Mouse (Mus musculus): Measurements from ENCODE around the gene Lyrm1. TPM values are rescaled to one million over a fixed set of nuclear protein-coding genes. Genes with fewer than 3 reads are reported as not detected.

The Lyrm1 gene
- 1 to 10 TPM; 6.8 to 7.4 TPM for total RNA-seq (2021)
- long read RNA-seq, experiment 1, partial matches to known transcripts = 0 of 2 reads
- long read RNA-seq, experiment 1, other reads (novel, unspliced or antisense) = 0 of 2 reads
- long read RNA-seq, experiment 2, partial matches to known transcripts = 2 of 4 reads
- long read RNA-seq, experiment 2, other reads (novel, unspliced or antisense) = 1 of 4 reads

DNA sequence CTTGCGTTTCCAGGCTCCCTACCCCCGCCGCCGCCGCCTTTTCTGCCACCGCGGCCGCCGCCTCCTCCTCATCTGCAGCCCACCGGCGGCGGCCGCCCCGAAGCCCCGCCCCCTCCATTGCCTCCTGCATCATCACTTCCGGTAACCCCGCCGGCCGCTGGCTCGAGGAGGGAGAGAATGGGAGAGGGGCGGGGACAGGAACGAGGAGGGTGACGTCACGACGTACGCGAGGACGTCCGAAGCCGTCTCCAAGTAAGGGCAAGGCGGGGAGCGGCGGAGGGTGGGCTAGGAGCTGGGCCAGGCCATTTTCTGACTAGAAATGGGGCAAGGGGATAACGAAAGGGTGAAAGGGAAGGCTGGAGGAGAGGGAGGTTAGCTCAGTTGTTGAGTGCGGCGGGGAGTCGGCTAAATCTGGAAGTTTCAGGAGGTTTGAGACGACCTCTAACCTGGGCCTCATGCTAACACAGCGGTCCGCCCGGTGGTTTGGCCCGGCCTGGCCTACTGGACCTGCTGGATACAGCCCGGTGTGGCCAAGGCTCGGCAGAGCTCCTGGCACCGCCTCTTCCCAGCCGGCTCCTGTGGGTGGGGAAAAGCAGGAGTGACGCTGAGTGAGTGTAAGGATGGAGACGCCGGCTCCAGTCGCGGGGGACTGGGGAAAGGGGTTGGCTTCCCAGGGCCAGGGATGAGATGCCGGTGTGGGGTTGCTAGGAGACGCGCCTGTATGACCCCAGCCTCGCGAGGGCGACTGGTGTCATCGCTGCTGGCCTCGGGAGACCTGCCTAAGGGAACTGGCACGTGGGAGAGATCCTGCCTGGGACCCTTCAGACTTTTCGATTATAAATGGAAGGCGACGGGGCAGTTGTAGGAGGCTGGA, at the start of gene Lyrm1, which contains the start of gene Dcun1d3:
Gene Lyrm1 (plus strand): TSS at position 223 of the 874 bp plus-strand sequence.
Gene Dcun1d3 (minus strand): TSS at position 660 of the 874 bp plus-strand sequence.
- peak; percentile 97 to 99 for DNase-seq (ENCODE audit: low spot score in 2 of 2)

DNA sequence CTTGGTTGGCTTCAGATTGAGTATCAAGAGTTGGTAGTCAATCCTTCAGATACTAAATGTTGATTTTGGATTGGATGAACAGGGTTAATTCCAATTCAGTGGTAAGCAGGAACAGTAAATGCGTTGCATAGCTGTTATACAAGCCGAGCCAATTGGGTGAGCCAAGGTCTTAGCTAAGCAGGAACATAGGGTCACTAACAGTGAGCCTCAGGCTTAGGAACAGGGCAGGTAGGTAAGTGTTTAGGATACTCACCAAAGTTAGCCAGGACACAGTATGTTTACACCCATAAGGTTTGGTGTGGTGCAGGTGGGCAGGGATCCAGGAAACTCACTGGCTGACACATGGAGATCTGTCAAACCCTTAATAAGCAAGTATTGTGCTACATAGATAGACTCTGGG, 48.3 kb upstream of the Lyrm1 start:
- DNase-seq (ENCODE audit: low spot score in 2 of 2) = no peak

DNA sequence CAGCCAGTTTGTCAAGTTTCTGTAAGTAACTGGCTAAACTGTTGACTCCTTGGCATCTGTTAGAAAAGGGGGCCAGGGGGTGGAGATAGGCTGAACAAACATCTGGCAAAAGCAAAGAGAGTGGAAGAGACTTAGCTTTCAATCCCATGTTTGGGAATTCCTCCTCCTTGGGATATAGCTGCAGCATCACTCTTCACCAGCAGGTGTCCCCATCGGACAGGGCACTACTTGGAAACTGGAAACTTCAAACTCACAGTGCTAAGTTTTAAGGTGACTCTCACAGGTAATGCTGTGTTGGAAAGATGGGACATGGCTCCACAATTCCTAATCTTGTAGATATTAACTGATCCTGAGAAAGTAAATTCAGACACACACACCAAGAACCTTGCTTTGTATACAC, 46.6 kb upstream of the Lyrm1 start:
- peak in 1 of 2 experiments; percentile 57 for DNase-seq (ENCODE audit: low spot score in 2 of 2)

DNA sequence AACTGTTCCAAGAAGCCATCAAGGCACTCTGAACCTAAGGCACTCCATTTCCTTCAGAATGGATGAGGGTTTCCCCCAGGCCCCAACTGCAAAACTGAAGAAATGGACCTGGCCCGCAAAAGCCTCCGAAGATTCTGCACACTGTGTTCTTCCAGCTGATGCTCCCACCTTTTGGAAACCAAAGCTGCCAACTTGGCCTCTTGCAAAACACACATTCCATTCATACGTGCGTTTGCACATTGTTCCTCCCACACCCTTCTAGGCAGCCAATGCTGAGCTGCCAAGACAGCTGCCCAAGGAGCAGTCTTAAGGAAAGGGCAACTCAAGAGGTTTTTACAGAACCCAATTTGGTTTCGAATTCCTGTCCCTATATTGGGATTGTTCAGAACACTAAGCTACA, 44.9 kb upstream of the Lyrm1 start:
- no peak for DNase-seq (ENCODE audit: low spot score in 2 of 2)

DNA sequence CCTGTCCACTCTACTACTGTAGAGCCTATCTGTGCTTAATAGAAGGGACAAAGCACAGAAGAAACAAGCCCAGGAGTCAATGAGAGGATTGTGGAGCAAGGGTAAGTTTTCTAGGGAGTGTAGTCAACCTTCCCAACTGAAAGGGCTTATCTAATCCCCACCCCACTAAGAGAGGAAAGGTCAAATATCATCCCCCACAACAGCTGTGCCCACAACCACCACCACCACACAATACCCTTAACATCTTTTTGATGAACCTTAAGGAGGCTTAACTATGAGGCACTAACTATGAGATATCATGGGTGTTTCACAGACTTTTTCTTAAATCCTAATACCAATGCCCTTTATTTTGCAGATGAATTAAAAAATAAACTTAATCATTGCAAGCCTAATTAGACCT, 43.2 kb upstream of the Lyrm1 start:
- no peak for DNase-seq (ENCODE audit: low spot score in 2 of 2)

DNA sequence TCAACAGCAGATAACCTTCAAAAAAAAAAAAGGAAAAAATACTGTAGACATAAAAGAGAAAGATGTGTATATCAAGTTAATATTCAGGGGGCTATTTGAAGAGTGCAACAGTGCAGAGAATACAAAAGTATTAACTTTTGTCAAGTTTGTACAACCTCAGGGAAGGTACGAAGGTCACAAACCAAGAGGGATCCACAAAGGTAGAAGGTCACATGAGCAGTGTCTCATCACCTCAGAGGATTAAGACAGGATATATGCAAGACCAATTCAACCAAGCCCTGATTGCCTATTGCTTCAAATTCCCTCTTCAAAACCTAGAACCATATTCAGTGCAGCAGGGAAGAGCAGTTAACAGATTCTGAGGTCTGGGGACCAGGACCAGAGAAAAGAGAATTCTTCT, 42.5 kb upstream of the Lyrm1 start:
- no peak for DNase-seq (ENCODE audit: low spot score in 2 of 2)

DNA sequence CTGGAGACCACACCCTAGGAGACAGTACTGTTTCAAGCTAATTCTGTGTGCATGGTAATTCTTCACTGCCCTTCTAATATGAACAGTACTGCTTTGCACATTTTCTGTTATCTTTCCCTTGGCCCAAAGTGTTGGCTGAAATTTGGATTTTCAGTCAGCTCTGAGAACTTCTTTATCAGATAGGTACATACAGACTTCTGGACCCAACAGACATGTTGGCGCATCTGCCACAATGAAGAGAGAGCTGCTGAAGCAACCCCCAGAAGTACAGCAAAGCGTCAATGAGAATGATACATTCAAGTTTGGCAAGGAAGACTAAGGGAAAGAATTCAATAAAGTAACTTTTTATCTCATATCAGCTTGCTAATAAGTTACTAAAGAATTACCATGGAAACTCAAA, 41.3 kb upstream of the Lyrm1 start:
- DNase-seq (ENCODE audit: low spot score in 2 of 2) = no peak

DNA sequence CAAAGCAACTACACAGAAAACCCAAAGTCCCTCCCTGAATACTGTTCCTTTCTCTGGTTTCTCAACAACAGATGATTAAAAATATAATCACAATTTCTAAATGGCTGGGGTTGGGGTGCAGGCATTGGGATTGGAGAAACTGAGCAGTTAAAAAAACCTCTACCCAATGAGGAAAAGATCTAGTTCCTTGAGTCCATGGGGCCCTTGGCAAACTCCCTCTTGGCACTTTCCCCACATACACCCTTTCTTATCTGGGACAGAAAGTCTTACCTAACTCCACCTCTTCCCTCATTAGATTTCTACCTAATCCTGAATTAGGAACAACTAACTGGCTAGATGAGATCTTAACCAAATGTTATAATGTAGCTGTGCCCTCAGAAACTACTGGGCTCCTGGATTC, 40.6 kb upstream of the Lyrm1 start:
- no peak for DNase-seq (ENCODE audit: low spot score in 2 of 2)

DNA sequence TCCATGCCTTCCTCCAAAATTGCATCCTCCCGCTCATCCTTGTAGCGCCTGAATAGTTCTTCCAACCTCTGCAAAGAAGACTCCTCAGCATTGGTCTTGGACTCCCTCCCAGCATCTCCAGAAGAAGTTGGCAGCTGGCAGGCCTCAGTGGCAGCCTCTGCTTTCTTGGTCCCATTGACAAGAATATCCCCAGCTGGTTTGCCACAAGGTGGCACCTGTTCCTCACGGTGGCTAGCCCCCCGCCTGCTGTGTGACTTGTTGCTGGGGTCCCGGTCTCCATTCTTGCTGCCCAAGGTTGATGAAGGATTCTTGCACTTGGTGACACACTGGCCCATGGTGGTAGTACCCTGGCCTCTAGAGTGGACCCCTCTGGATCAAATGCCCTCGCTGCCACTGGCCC, 36.2 kb upstream of the Lyrm1 start:
- DNase-seq (ENCODE audit: low spot score in 2 of 2) = no peak

DNA sequence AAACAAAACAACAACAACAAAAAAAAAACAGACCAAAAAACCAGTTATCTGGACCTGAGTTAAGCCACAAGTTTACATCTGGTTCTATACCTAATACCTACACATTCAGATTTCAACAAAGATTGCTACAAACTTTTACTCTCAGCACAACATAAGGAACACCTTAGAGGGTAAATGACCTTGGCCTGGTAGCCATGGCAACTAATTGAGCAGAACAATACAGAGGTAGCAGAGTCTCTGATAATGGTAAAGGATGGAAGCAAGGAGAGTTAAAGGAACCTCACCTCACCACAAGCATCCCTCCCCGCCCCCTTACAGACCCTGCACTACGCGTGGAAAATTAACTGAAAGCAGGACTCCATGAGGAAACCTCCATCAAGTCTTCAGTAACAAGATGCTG, 35.5 kb upstream of the Lyrm1 start:
- no peak for DNase-seq (ENCODE audit: low spot score in 2 of 2)

DNA sequence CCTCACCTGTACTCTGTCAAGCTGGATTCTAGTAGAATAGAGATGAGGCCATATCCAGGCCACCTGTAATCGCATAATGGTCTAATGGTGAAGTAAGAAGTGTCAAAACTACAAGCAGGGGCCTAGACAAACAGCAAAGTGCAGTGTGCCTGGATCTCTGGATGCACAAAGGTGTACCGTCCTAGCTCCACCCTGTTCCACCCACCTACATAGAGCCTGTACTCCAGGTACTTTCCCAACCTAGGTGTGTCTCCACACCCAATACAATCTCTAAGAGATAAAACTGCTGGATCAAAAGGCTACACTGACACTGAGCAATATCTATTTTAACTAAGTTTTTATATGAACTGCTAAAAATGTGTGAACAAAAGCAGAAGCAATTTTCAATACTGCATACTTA, 35.1 kb upstream of the Lyrm1 start:
- DNase-seq (ENCODE audit: low spot score in 2 of 2) = no peak

DNA sequence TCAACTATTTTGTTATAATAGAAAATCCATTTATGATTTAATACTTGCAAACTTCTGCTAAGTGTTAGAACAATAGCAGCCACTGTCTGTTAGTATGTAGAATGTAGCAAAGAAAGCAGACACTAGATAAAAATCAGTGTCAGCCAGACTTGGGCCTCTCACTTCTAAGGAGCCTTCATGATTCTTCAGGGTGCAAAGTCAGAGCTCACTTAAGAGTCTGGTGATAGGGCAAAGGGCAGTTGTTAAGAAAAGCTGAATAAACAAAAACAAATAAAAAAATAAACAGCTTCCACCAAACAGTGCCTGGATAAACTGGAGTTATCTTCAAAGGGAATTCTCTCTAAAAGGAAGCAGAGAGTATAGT, 34.7 kb upstream of the Lyrm1 start:
- no peak for DNase-seq (ENCODE audit: low spot score in 2 of 2)

DNA sequence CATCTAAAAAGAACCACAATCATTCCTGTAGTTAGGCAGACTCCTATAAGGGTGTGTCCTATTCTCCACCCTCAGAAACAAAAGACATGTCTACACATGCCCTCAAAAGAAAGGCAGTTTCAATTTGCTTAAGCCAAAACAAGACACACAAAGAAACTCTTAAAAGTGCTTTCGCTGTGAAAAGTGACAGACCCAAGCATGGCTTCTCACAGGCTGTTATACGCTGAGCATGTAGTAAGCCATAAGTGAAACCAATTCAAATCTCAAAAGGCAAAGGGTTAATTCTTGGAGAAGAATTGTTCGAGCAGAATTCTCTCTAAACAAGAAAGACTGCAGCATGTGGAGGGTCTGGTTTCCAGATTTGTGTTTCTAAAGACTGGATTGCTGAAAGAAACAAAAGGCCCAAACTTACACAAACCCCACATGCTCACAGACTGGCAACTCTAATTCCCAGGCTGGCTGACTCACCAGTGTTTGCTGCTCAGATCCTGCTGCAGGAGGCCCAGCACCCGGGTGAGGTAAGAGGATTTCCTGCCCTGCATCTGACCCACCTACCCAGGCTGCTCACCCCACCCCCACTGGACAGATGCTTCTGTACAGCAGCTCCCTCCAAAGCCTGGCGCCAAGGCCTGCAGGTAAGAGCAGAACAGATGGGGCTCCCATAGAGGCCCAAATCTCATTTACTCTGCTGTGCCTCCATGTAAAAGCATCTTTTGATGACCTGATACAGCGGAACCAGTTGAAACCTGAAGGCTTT, 34.1 kb upstream of the Lyrm1 start:
- DNase-seq (ENCODE audit: low spot score in 2 of 2) = peak in 1 of 2 experiments; percentile 27

DNA sequence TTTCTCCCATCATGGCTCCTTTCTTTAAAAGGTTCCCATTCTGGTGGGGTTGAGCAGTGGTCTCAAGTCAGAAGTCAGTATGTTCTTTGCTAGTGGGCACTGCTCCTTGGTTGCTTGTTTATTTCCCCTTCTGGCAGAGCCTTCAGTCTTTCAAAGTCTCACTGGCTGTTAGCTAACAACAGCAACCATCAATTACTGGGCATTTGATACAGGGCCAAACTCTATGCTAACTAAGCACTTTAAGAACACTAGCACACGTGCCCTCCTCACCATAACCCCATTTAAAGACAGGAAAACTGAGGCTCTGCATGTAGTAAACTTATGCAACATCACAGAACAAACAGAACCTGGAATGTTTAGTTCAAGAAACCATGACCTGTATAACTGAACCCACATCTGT, 33.5 kb upstream of the Lyrm1 start:
- DNase-seq (ENCODE audit: low spot score in 2 of 2) = no peak

DNA sequence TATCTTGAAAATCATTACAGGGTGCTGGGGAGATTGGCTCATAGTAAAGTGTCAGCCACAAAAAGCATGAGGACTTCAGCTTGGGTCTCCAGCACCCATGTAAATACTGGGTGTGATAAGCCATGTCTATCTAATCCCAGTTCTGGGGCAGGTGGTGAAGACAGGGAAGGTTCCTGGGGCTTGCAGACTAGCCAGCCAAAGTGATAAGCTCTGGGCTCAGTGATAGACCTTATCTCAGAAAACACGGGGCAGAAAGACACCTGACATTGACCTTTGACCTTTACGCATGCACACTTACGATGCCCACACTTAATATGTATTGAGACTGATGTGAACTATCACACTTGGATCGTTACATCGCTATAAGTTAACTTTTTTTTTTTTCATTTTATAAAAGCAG, 31.2 kb upstream of the Lyrm1 start:
- no peak for DNase-seq (ENCODE audit: low spot score in 2 of 2)

DNA sequence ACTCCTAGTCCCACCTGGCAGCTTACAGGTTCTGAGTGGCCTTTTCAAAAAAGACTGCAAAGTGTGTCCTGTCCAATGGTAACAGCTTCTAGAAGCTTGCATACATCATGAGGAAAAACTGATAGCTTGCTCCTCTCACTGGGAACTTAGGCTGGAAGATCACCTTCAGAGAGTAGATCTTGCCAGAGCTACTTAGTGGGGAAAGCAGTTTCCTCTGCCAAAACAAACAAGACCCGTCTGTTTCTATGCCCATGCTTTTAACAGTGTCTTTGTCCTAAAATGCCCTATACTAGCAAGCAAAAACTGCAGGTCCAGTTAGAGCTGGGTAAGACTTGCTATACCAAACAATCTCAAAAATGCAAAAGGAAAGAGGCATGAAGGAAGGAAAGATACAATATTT, 29.5 kb upstream of the Lyrm1 start:
- no peak for DNase-seq (ENCODE audit: low spot score in 2 of 2)

DNA sequence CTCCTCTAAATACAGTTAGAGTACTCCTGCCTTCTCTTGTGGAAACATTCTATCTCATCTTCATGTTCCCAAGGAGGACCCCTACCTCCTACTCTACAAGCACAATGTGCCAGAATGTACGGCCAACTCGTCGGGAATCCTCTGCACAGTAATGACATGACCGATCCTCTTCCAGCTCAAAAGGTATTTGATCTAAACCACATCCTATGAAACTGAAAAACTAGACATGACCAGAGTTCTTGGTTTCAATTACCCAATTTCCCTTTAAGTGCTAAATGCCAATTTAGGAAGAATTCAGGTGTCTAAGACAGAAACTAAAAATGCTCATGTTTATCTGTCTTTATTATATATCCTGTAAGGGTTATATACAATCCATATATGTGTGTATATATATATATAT, 23.5 kb upstream of the Lyrm1 start:
- DNase-seq (ENCODE audit: low spot score in 2 of 2) = no peak

DNA sequence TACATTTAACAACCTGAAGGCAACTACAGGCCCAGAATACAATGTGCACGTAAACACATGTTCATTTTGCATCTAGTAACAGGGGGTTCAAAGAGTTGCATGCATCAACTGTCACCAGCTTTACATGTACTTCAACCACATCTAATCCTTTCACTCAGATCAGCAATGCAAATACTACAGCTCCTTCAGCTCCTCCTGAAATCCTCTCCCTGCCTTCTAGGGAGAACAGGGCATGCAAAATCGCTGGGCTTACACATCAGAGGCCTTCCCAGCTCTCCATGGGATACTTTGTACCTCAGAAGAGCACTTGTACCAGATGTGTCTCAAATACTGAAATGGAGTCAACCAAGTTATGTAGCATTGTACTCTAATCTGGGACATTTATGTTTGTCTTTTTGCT, 22.6 kb upstream of the Lyrm1 start:
- DNase-seq (ENCODE audit: low spot score in 2 of 2) = no peak

DNA sequence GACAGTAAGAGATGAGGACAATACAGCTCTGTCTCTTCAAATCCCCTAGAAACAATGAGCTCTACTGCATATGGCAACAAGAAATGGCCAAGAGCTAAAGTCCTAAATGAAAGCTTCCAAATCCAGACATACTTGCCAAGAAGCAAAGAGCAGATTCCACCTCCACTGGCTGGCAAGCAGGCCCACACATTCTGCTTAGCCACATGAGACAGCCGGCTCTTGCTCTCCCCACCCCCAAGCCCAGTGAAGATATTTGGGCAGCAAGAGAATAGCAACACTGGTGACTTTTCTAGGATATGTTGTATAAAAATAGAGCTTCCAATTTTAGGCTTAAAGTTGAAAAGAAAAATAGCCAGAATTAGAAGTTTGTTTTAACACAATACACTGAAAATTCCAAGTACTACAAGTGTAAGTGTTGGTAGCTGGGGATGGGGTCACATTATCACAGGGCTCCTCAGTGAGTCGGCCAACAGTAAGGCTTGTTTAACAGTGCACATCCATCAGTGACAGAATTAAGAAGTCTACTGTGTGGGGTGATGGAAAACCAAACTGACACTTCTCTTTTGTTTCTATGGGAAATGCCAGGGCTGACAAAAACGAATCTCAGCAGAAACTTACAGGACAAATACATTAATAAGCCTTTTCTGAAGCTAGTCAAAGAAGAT, 19.8 kb upstream of the Lyrm1 start:
- DNase-seq (ENCODE audit: low spot score in 2 of 2) = no peak

DNA sequence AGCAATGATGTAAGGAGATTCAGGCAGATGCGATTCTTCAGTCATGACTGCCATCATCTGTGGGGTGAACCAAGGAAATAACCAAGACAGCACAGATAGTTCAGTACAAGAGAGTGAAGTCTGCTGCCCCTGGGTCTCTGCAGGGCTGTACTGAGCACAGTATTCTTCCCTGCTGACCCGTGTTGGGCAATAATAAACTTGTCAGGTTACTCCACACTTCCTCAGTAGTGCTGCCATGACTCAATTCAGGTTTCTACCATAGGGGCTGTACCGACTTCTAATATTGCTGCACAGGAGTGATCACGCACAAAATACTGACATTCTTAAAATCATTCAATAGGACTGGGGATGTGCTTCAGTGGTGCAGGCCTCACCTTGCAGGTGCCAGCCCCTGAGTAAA, 16.5 kb upstream of the Lyrm1 start:
- no peak for DNase-seq (ENCODE audit: low spot score in 2 of 2)

DNA sequence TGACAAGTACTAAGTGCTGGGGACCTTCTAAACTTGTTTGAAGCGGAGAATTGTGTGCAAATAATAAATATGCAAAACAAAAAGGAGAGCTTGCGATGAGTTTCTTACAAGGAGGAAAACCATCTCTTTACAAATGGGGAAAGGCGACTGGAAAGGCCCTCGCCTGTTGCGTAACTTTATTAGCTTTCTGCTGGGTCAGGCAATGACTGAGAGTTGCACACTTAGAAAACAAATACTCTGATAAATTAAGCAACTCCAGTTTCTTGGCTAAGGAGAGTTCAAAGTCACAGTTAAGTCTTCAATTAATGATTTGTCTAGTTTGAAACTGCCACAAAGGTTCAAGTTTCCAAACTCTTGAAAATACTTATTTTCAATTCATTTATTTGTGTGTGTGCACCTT, 15.3 kb upstream of the Lyrm1 start:
- DNase-seq (ENCODE audit: low spot score in 2 of 2) = no peak

DNA sequence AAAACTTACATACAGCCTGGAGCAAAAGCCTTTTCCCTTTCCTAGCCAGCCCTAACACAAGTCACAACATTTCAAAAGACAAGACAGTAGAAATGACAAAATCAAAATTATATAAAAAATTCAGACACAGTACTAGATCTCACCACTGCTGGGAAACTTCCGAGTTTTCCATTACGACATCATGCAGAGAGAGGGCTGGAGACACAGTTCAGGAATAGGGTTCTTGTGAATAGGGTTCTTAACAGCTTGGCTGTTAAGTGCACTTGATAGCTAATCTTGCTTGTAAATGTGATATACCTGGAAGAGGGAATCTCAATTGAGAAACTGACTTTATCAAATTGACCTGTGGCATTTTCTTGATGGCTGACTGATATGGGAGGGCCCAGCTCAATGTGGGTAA, 14.4 kb upstream of the Lyrm1 start:
- no peak for DNase-seq (ENCODE audit: low spot score in 2 of 2)

All from gastrocnemius, postnatal 4 days (tissue).